Mouse (Mus musculus) frontal cortex, postnatal 14 days (tissue): ENCODE results near the gene Sae1.
"Not testable (repeated sequence)": the region's sequence is repeated elsewhere in the genome, so short reads cannot be mapped to it uniquely, and the experiment has no call there.

ENCODE experiments used
- DNase-seq, 2 experiments: peaks; one replicate each; pipeline ENCODE4 v3.0.0; 2022; ENCODE audit warnings: low spot score in 2 of 2

Gene Sae1

GRCm38 (mm10) chr7:16310521-16311452 is 76.8 kb downstream of the Sae1 start:
- DNase-seq: peak in 1 of 2 experiments; percentile 48

- DNase-seq: peak; percentile 60 to 70
These were observed 77.5 kb downstream of the Sae1 start for GRCm38 (mm10) chr7:16310020-16310520.

- DNase-seq: peak; percentile 72 to 80
These were observed 78.1 kb downstream of the Sae1 start for GRCm38 (mm10) chr7:16309318-16310019.

GRCm38 (mm10) chr7:16308555-16309317 is 78.9 kb downstream of the Sae1 start:
- DNase-seq: no peak

- not testable (repeated sequence) for DNase-seq
These were observed 79.5 kb downstream of the Sae1 start, which contains the start of gene Bbc3 for GRCm38 (mm10) chr7:16308093-16308492. TSS of gene Bbc3 (plus strand) at chr7:16308393.

GRCm38 (mm10) chr7:16307141-16307540 is 80.5 kb downstream of the Sae1 start:
- DNase-seq: not testable (repeated sequence)

GRCm38 (mm10) chr7:16299419-16300035 is 88.1 kb downstream of the Sae1 start:
- DNase-seq: peak; percentile 90 to 93

- no peak for DNase-seq
These were observed 88.7 kb downstream of the Sae1 start for GRCm38 (mm10) chr7:16298927-16299326.

GRCm38 (mm10) chr7:16297616-16298015 is 90.0 kb downstream of the Sae1 start:
- no peak for DNase-seq

GRCm38 (mm10) chr7:16296766-16297390 is 90.7 kb downstream of the Sae1 start:
- peak; percentile 63 to 67 for DNase-seq

GRCm38 (mm10) chr7:16296146-16296545 is 91.5 kb downstream of the Sae1 start:
- no peak for DNase-seq

- DNase-seq: peak; percentile 70 to 74
These were observed 92.2 kb downstream of the Sae1 start for GRCm38 (mm10) chr7:16295321-16295900.

GRCm38 (mm10) chr7:16294837-16295236 is 92.8 kb downstream of the Sae1 start:
- DNase-seq: peak; percentile 86 to 93

- no peak for DNase-seq
These were observed 93.3 kb downstream of the Sae1 start for GRCm38 (mm10) chr7:16294346-16294745.

- DNase-seq: no peak
These were observed 99.8 kb downstream of the Sae1 start for GRCm38 (mm10) chr7:16287791-16288190.

GRCm38 (mm10) chr7:16287016-16287415 is 100.6 kb downstream of the Sae1 start:
- no peak for DNase-seq

GRCm38 (mm10) chr7:16286026-16286961 is 101.3 kb downstream of the Sae1 start, which contains the start of gene Ccdc9:
TSS of gene Ccdc9 (minus strand) at chr7:16286795.
- peak; percentile 99 for DNase-seq

GRCm38 (mm10) chr7:16285450-16286025 is 102.1 kb downstream of the Sae1 start:
- peak; percentile 39 to 62 for DNase-seq

GRCm38 (mm10) chr7:16284904-16285303 is 102.7 kb downstream of the Sae1 start:
- DNase-seq: no peak
